Mouse (Mus musculus) lung, embryonic 16.5 days (tissue): ENCODE measurements around the gene Tbc1d24. TPM values are rescaled to one million over a fixed set of nuclear protein-coding genes. Genes with fewer than 3 reads are reported as not detected.
A peak's percentile ranks its signal among the peaks of the same experiment; 100 is the strongest.

ENCODE experiments used
- ATAC-seq: fragments of 200-750 bp; cut with Nextera tagmentation; 2 replicates; pipeline ENCODE4 v1.8.0; 2017; ENCODE audit warnings: low read depth, mild to moderate bottlenecking, moderate library complexity
- H3K27ac ChIP-seq: fragments of 300-500 bp; sonication (generic); 2 replicates; pipeline ENCODE4 v1.5.1; 2014; ENCODE audit warnings: mild to moderate bottlenecking, control low read depth, low read length
- H3K27me3 ChIP-seq: fragments of 300-500 bp; sonication (generic); 2 replicates; pipeline ENCODE4 v1.6.1; 2014; ENCODE audit warnings: low read depth, low read length, mixed read lengths; ENCODE audit not compliant: control insufficient read depth, insufficient read depth
- H3K36me3 ChIP-seq: fragments of 300-500 bp; sonication (generic); 2 replicates; pipeline ENCODE4 v1.6.1; 2014; ENCODE audit warnings: low read length; ENCODE audit not compliant: control insufficient read depth, insufficient read depth
- H3K4me1 ChIP-seq: fragments of 300-500 bp; sonication (generic); replicated peaks from 2 replicates; pipeline ENCODE4 v1.6.1; 2014; ENCODE audit warnings: low read length, mixed read lengths; ENCODE audit not compliant: control insufficient read depth, insufficient read depth
- H3K4me2 ChIP-seq: fragments of 300-500 bp; sonication (generic); 2 replicates; pipeline ENCODE4 v1.6.1; 2014; ENCODE audit warnings: low read depth, low read length, control low read depth
- H3K4me3 ChIP-seq: fragments of 300-500 bp; sonication (generic); 2 replicates; pipeline ENCODE4 v1.5.1; 2014; ENCODE audit warnings: mild to moderate bottlenecking, low read length, control low read depth
- H3K9ac ChIP-seq: fragments of 300-500 bp; sonication (generic); 2 replicates; pipeline ENCODE4 v1.6.1; 2014; ENCODE audit warnings: low read length, control low read depth
- H3K9me3 ChIP-seq: fragments of 300-500 bp; sonication (generic); 2 replicates; pipeline ENCODE4 v1.6.1; 2016; ENCODE audit warnings: low read length; ENCODE audit not compliant: control insufficient read depth
- WGBS: fragments of 180-500 bp; shearing (Covaris S2); extraction: QIAGEN DNeasy Blood & Tissue Kit; methylation state at CpG from one replicate; pipeline ENCODE4 v1.1.7; 2014; 5-methylcytosine and 5-hydroxymethylcytosine counted together
- polyA plus RNA-seq: library from polyadenylated mRNA; unstranded; fragments of >200 nt; fragmentation: Nextera tagmentation; extraction: Ambion mirVana; gene quantifications from 2 replicates; pipeline ENCODE4 v1.2.1, GENCODE M21; 2015

Gene Tbc1d24
- polyA plus RNA-seq, 1 experiment from 2014 or later: 4.6 TPM

GRCm38 (mm10) chr17:24171738-24172137 lies 33.6 kb downstream of the Tbc1d24 start:
- H3K9me3 ChIP-seq: no peaks in the 10 kb centered on the region
- no peak overlapping the region for H3K4me2 ChIP-seq
- ATAC-seq: no peak
- no peaks in the 10 kb centered on the region for H3K27me3 ChIP-seq
- H3K4me3 ChIP-seq: no peak overlapping the region
- H3K4me1 ChIP-seq: peaks cover 10% of the 10 kb centered on the region
- no peaks in the 10 kb centered on the region for H3K36me3 ChIP-seq
- 83% methylated on average over 4 of the region's 4 CpGs for WGBS
- no peak overlapping the region for H3K9ac ChIP-seq
- no peak overlapping the region for H3K27ac ChIP-seq

GRCm38 (mm10) chr17:24170729-24171128 lies 34.6 kb downstream of the Tbc1d24 start:
- Histone ChIP-seq H3K27ac (no peak overlapping the region), H3K4me3 (no peak overlapping the region)
- WGBS: 70% methylated on average over 5 of the region's 5 CpGs

GRCm38 (mm10) chr17:24170125-24170524 lies 35.2 kb downstream of the Tbc1d24 start:
- no peak for ATAC-seq
- 44% methylated on average over 3 of the region's 3 CpGs for WGBS
- H3K4me3 ChIP-seq: peak overlapping the region; percentile 90
- H3K4me2 ChIP-seq: peak overlapping the region; percentile 85
- no peaks in the 10 kb centered on the region for H3K9me3 ChIP-seq
- H3K27me3 ChIP-seq: no peaks in the 10 kb centered on the region
- H3K9ac ChIP-seq: peak overlapping the region; percentile 91
- peaks cover 4% of the 10 kb centered on the region for H3K36me3 ChIP-seq
- peak overlapping the region; percentile 96; the same call in 1 of the 2 replicates for H3K27ac ChIP-seq
- H3K4me1 ChIP-seq: peaks cover 10% of the 10 kb centered on the region

More at GRCm38 (mm10) chr17:24170729-24171128, 34.6 kb downstream of the Tbc1d24 start:
- Histone ChIP-seq H3K4me1 (peaks cover 10% of the 10 kb centered on the region), H3K27me3 (no peaks in the 10 kb centered on the region), H3K9me3 (no peaks in the 10 kb centered on the region), H3K4me2 (no peak overlapping the region), H3K9ac (no peak overlapping the region), H3K36me3 (peaks cover 4% of the 10 kb centered on the region)
- ATAC-seq: no peak

- peak within 1 kb of the TSS; percentile 96 for H3K27ac ChIP-seq
- H3K4me2 ChIP-seq: peak within 1 kb of the TSS; percentile 85
- no peaks in the 10 kb centered on the region for H3K27me3 ChIP-seq
- under 1% methylated on average over 58 of the region's 58 CpGs for WGBS
- H3K9me3 ChIP-seq: no peaks in the 10 kb centered on the region
- H3K4me1 ChIP-seq: peaks cover 10% of the 10 kb centered on the region
- H3K9ac ChIP-seq: peak within 1 kb of the TSS; percentile 91
- peaks cover 4% of the 10 kb centered on the region for H3K36me3 ChIP-seq
- ATAC-seq: peak; percentile 93
- H3K4me3 ChIP-seq: peak within 1 kb of the TSS; percentile 90
These were observed 35.9 kb downstream of the Tbc1d24 start, which contains the start of gene Atp6v0c for GRCm38 (mm10) chr17:24169317-24170065. Atp6v0c (minus strand) TSS chr17:24169702.

- under 1% methylated on average over 37 of the region's 41 CpGs for WGBS
- Histone ChIP-seq H3K4me1 (peaks cover 10% of the 10 kb centered on the region), H3K4me2 (peak overlapping the region; percentile 85), H3K27me3 (no peaks in the 10 kb centered on the region), H3K36me3 (peaks cover 4% of the 10 kb centered on the region), H3K4me3 (peak overlapping the region; percentile 90), H3K27ac (peak overlapping the region; percentile 96), H3K9me3 (no peaks in the 10 kb centered on the region), H3K9ac (peak overlapping the region; percentile 91)
- ATAC-seq: peak; percentile 56
These were observed 36.6 kb downstream of the Tbc1d24 start for GRCm38 (mm10) chr17:24168590-24169277.

- H3K4me2 ChIP-seq: peak overlapping the region; percentile 85
- peaks cover 4% of the 10 kb centered on the region for H3K36me3 ChIP-seq
- WGBS: 44% methylated on average over 7 of the region's 7 CpGs
These were observed 37.4 kb downstream of the Tbc1d24 start for GRCm38 (mm10) chr17:24167891-24168505.

GRCm38 (mm10) chr17:24167120-24167519 lies 38.2 kb downstream of the Tbc1d24 start:
- 80% methylated on average over 6 of the region's 6 CpGs for WGBS
- Histone ChIP-seq H3K4me1 (peaks cover 17% of the 10 kb centered on the region), H3K9ac (no peak overlapping the region), H3K27me3 (no peaks in the 10 kb centered on the region), H3K27ac (no peak overlapping the region), H3K4me3 (no peak overlapping the region), H3K36me3 (peaks cover 4% of the 10 kb centered on the region), H3K4me2 (no peak overlapping the region), H3K9me3 (no peaks in the 10 kb centered on the region)
- ATAC-seq: no peak

More at GRCm38 (mm10) chr17:24167891-24168505, 37.4 kb downstream of the Tbc1d24 start:
- ATAC-seq: no peak
- peak overlapping the region; percentile 96; the same call in 1 of the 2 replicates for H3K27ac ChIP-seq
- peaks cover 11% of the 10 kb centered on the region for H3K4me1 ChIP-seq
- no peaks in the 10 kb centered on the region for H3K9me3 ChIP-seq
- H3K9ac ChIP-seq: peak overlapping the region; percentile 91
- H3K27me3 ChIP-seq: no peaks in the 10 kb centered on the region
- peak overlapping the region; percentile 90 for H3K4me3 ChIP-seq

GRCm38 (mm10) chr17:24164566-24165259 lies 40.6 kb downstream of the Tbc1d24 start:
- Histone ChIP-seq H3K36me3 (peaks cover 4% of the 10 kb centered on the region), H3K4me3 (no peak overlapping the region), H3K27me3 (no peaks in the 10 kb centered on the region), H3K4me1 (peaks cover 17% of the 10 kb centered on the region), H3K9ac (no peak overlapping the region), H3K4me2 (no peak overlapping the region), H3K27ac (no peak overlapping the region), H3K9me3 (no peaks in the 10 kb centered on the region)
- ATAC-seq: no peak
- WGBS: 80% methylated on average over 9 of the region's 11 CpGs
